Mouse (Mus musculus) E14TG2a.4 (cell line): ENCODE measurements around the gene Zbtb14.

Experiments
- H3K27me3 ChIP-seq: 2 replicates; pipeline ENCODE4 v1.6.1; 2014; ENCODE audit warnings: low read length, control low read depth; ENCODE audit not compliant: insufficient read depth
- H3K36me3 ChIP-seq: 2 replicates; pipeline ENCODE4 v1.6.1; 2014; ENCODE audit warnings: low read length, control low read depth; ENCODE audit not compliant: insufficient read depth
- H3K4me1 ChIP-seq: replicated peaks from 2 replicates; pipeline ENCODE4 v1.6.1; 2014; ENCODE audit warnings: low read depth, low read length, control low read depth
- H3K4me3 ChIP-seq: replicated peaks from 2 replicates; pipeline ENCODE4 v1.5.1; 2014; ENCODE audit warnings: mild to moderate bottlenecking, low read length
- H3K9me3 ChIP-seq: 2 replicates; pipeline ENCODE4 v1.6.1; 2014; ENCODE audit warnings: low read length, control low read depth
- CTCF ChIP-seq: conservative IDR thresholded peaks from 2 replicates; pipeline ENCODE4 v1.5.1; 2014; ENCODE audit warnings: low read length
- NANOG ChIP-seq: IDR thresholded peaks from 2 replicates; pipeline ENCODE4 v1.6.1; 2014; ENCODE audit warnings: borderline replicate concordance, low read length, mixed read lengths
- POU5F1 ChIP-seq: IDR thresholded peaks from 2 replicates; pipeline ENCODE4 v1.6.1; 2014; ENCODE audit warnings: low read length, borderline replicate concordance

Gene Zbtb14

GRCm38 (mm10) chr17:69382511-69383100 is at the start of gene Zbtb14:
Gene Zbtb14, plus strand, starts transcription at chr17:69383050.
- Histone ChIP-seq H3K4me1 (peaks cover 30% of the 10 kb centered on the region), H3K9me3 (no peaks in the 10 kb centered on the region)
- TF ChIP-seq POU5F1 (no peak), NANOG (no peak), CTCF (no peak)

GRCm38 (mm10) chr17:69346056-69346455 is 36.8 kb upstream of the Zbtb14 start:
- peaks cover 44% of the 10 kb centered on the region for H3K9me3 ChIP-seq
- TF ChIP-seq NANOG (no peak), CTCF (no peak), POU5F1 (no peak)
- H3K4me1 ChIP-seq, result peaks cover 4% of the 10 kb centered on the region; the same call in 1 of the 2 replicates
- no peaks in the 10 kb centered on the region for H3K27me3 ChIP-seq
- H3K4me3 ChIP-seq, result no peak overlapping the region
- no peaks in the 10 kb centered on the region for H3K36me3 ChIP-seq

More at GRCm38 (mm10) chr17:69382511-69383100, at the start of gene Zbtb14:
- Histone ChIP-seq H3K36me3 (peaks cover 16% of the 10 kb centered on the region), H3K27me3 (no peaks in the 10 kb centered on the region; the same call in 1 of the 2 replicates), H3K4me3 (peak within 1 kb of the TSS; percentile 92)

GRCm38 (mm10) chr17:69349014-69349531 is 33.8 kb upstream of the Zbtb14 start:
- no peaks in the 10 kb centered on the region for H3K27me3 ChIP-seq
- no peaks in the 10 kb centered on the region for H3K36me3 ChIP-seq
- no peak overlapping the region for H3K4me3 ChIP-seq
- TF ChIP-seq POU5F1, result no peak
- TF ChIP-seq NANOG, result no peak
- peak; percentile 50 for TF ChIP-seq CTCF
- H3K9me3 ChIP-seq, result peaks cover 19% of the 10 kb centered on the region
- H3K4me1 ChIP-seq, result peaks cover 4% of the 10 kb centered on the region; the same call in 1 of the 2 replicates

GRCm38 (mm10) chr17:69365049-69365448 is 17.8 kb upstream of the Zbtb14 start:
- no peaks in the 10 kb centered on the region for H3K36me3 ChIP-seq
- H3K9me3 ChIP-seq, result peaks cover 16% of the 10 kb centered on the region
- H3K4me1 ChIP-seq, result no peaks in the 10 kb centered on the region
- no peak for TF ChIP-seq NANOG
- TF ChIP-seq CTCF, result peak; percentile 94
- no peak for TF ChIP-seq POU5F1
- no peaks in the 10 kb centered on the region for H3K27me3 ChIP-seq
- no peak overlapping the region for H3K4me3 ChIP-seq

- Histone ChIP-seq H3K4me3 (no peak overlapping the region), H3K4me1 (peaks cover 26% of the 10 kb centered on the region), H3K27me3 (no peaks in the 10 kb centered on the region; the same call in 1 of the 2 replicates), H3K36me3 (peaks cover under 1% of the 10 kb centered on the region; the same call in 1 of the 2 replicates), H3K9me3 (no peaks in the 10 kb centered on the region)
- no peak for TF ChIP-seq NANOG
- no peak for TF ChIP-seq CTCF
- no peak for TF ChIP-seq POU5F1
Measured at GRCm38 (mm10) chr17:69380838-69381237, 2.0 kb upstream of the Zbtb14 start.

GRCm38 (mm10) chr17:69383201-69383940 is 521 bp downstream of the Zbtb14 start:
- Histone ChIP-seq H3K9me3 (no peaks in the 10 kb centered on the region), H3K27me3 (no peaks in the 10 kb centered on the region; the same call in 1 of the 2 replicates), H3K4me1 (peaks cover 37% of the 10 kb centered on the region), H3K4me3 (peak overlapping the region; percentile 92), H3K36me3 (peaks cover 24% of the 10 kb centered on the region)
- no peak for TF ChIP-seq CTCF
- no peak for TF ChIP-seq NANOG
- TF ChIP-seq POU5F1, result no peak

- no peak for TF ChIP-seq POU5F1
- no peak for TF ChIP-seq NANOG
- no peak for TF ChIP-seq CTCF
- Histone ChIP-seq H3K4me1 (peaks cover 38% of the 10 kb centered on the region), H3K9me3 (no peaks in the 10 kb centered on the region), H3K27me3 (no peaks in the 10 kb centered on the region; the same call in 1 of the 2 replicates), H3K36me3 (peaks cover 25% of the 10 kb centered on the region), H3K4me3 (peak overlapping the region; percentile 92)
Measured at GRCm38 (mm10) chr17:69383941-69384665, 1.3 kb downstream of the Zbtb14 start.
